Mouse (Mus musculus) cerebellum, adult (tissue): ENCODE data around the gene Fosb.
"Not testable (repeated sequence)": the region's sequence is repeated elsewhere in the genome, so short reads cannot be mapped to it uniquely, and the experiment has no call there.

Experiments
- ATAC-seq: cut with Nextera tagmentation; 2 replicates; pipeline ENCODE4 v1.9.2; 2017; ENCODE audit warnings: mild to moderate bottlenecking, moderate library complexity, mixed read lengths; ENCODE audit not compliant: insufficient number of reproducible peaks, low FRiP score, low TSS enrichment

Fosb gene

GRCm38 (mm10) chr7:19283406-19283804 is 26.4 kb downstream of the Fosb start:
- ATAC-seq = no peak

GRCm38 (mm10) chr7:19282791-19283405 is 27.0 kb downstream of the Fosb start:
- peak; percentile 43; the same call in 1 of the 2 replicates for ATAC-seq

- peak; percentile 54; the same call in 1 of the 2 replicates for ATAC-seq
These were observed 27.5 kb downstream of the Fosb start, which contains the start of gene Rtn2 for GRCm38 (mm10) chr7:19282385-19282784. Gene Rtn2 (plus strand): TSS chr7:19282624.

- ATAC-seq = not testable (repeated sequence)
These were observed 28.1 kb downstream of the Fosb start for GRCm38 (mm10) chr7:19281680-19282304.

GRCm38 (mm10) chr7:19279581-19280114 is 30.2 kb downstream of the Fosb start, which contains the start of gene Ppm1n:
Gene Ppm1n (minus strand): TSS chr7:19280064.
- no peak for ATAC-seq

GRCm38 (mm10) chr7:19279052-19279451 is 30.8 kb downstream of the Fosb start:
- no peak for ATAC-seq

GRCm38 (mm10) chr7:19276253-19276652 is 33.6 kb downstream of the Fosb start:
- ATAC-seq = no peak

- ATAC-seq = peak; percentile 37; the same call in 1 of the 2 replicates
These were observed 37.6 kb downstream of the Fosb start for GRCm38 (mm10) chr7:19272173-19272764.

- peak; percentile 63; the same call in 1 of the 2 replicates for ATAC-seq
These were observed 38.3 kb downstream of the Fosb start, which contains the start of gene Vasp for GRCm38 (mm10) chr7:19271238-19272172. Gene Vasp (minus strand): TSS chr7:19271817.

GRCm38 (mm10) chr7:19270509-19271237 is 39.2 kb downstream of the Fosb start:
- ATAC-seq = no peak

- no peak for ATAC-seq
These were observed 40.0 kb downstream of the Fosb start for GRCm38 (mm10) chr7:19269721-19270441.

GRCm38 (mm10) chr7:19268993-19269681 is 40.7 kb downstream of the Fosb start:
- no peak for ATAC-seq

GRCm38 (mm10) chr7:19267051-19267450 is 42.8 kb downstream of the Fosb start:
- no peak for ATAC-seq

- 0 out of 2 replicates have a peak, but pooled peaks have one; percentile 22 for ATAC-seq
These were observed 43.7 kb downstream of the Fosb start for GRCm38 (mm10) chr7:19265928-19266822.

GRCm38 (mm10) chr7:19265147-19265546 is 44.7 kb downstream of the Fosb start:
- peak; percentile 50; the same call in 1 of the 2 replicates for ATAC-seq

GRCm38 (mm10) chr7:19258336-19258735 is 51.5 kb downstream of the Fosb start:
- no peak for ATAC-seq

- no peak for ATAC-seq
These were observed 52.3 kb downstream of the Fosb start for GRCm38 (mm10) chr7:19257390-19258022.
